Mouse (Mus musculus): ENCODE measurements around the gene Frmd8. TPM values are rescaled to one million over a fixed set of nuclear protein-coding genes. Genes with fewer than 3 reads are reported as not detected.

The Frmd8 gene
- polyA plus RNA-seq, 1 experiment from 2014 or later, result 15.8 TPM

DNA sequence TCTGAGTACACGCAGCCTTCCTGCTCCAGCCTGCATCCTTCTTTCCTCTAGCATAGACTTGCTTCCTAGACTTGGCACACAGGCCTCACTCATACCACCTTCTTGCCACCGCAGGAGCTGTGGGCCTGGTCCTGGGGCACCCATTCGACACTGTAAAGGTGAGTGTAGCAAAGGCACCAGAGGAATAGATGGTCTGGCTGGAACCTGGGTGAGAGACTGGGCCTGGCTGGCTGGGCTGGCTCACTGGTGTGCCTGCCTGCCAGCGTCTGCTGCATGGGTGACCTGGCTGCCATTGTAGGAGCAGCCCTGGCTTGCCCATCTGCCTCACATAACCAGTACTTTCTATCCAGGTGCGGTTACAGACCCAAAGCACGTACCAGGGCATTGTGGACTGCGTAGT lies 4.7 kb upstream of the Frmd8 start:
- H3K4me2 ChIP-seq (ENCODE audit: low read depth, low read length), result no peak overlapping the region
- ATAC-seq (replicated peaks; ENCODE audit: insufficient number of reproducible peaks, low FRiP score, low TSS enrichment, low read depth) (no peak), DNase-seq (ENCODE audit: low spot score) (no peak)
- no peaks in the 10 kb centered on the region for H3K9me3 ChIP-seq (replicated peaks; ENCODE audit: control insufficient read depth, low read length)
- H3K36me3 ChIP-seq (replicated peaks; ENCODE audit: control insufficient read depth, insufficient read depth, low read depth, low read length), result no peaks in the 10 kb centered on the region
- no peaks in the 10 kb centered on the region for H3K27me3 ChIP-seq (ENCODE audit: control insufficient read depth, insufficient read depth, low read length)
- no peak overlapping the region for H3K27ac ChIP-seq (replicated peaks; ENCODE audit: low read depth, low read length)
- no peaks in the 10 kb centered on the region for H3K4me1 ChIP-seq (ENCODE audit: control insufficient read depth, insufficient read depth, low read length)
- 94% methylated on average over 7 of the region's 7 CpGs for WGBS
- H3K9ac ChIP-seq (replicated peaks; ENCODE audit: low read length), result no peak overlapping the region; the same call in 1 of the 2 replicates
- H3K4me3 ChIP-seq (ENCODE audit: low read depth, low read length), result no peak overlapping the region

DNA sequence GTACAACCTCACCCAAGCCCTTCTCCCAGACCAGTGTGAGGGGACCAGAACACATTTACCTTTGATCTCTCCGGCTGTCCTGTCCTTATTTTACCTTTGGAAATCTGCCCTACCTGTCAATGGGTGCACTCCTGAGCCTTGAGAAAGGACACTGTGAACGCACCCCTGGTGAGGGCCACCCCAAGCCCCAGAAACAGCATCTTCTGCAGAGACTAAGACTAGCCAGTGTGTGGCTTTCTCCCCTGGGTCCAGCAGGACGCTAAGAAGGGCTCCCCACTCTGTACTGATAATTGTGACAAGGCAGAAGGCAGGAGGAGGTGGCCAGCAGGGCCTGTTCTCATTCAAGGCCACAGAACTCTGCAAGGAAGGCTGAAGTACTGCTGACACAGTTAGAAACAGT lies 3.8 kb upstream of the Frmd8 start:
- no peak overlapping the region for H3K4me3 ChIP-seq (ENCODE audit: low read depth, low read length)
- DNase-seq (ENCODE audit: low spot score) (no peak), ATAC-seq (replicated peaks; ENCODE audit: insufficient number of reproducible peaks, low FRiP score, low TSS enrichment, low read depth) (no peak)
- H3K9me3 ChIP-seq (replicated peaks; ENCODE audit: control insufficient read depth, low read length), result no peaks in the 10 kb centered on the region
- no peak overlapping the region for H3K9ac ChIP-seq (replicated peaks; ENCODE audit: low read length)
- H3K27ac ChIP-seq (replicated peaks; ENCODE audit: low read depth, low read length), result no peak overlapping the region
- 81% methylated on average over 3 of the region's 3 CpGs for WGBS
- no peaks in the 10 kb centered on the region for H3K36me3 ChIP-seq (replicated peaks; ENCODE audit: control insufficient read depth, insufficient read depth, low read depth, low read length)
- no peak overlapping the region for H3K4me2 ChIP-seq (ENCODE audit: low read depth, low read length)
- H3K27me3 ChIP-seq (ENCODE audit: control insufficient read depth, insufficient read depth, low read length), result no peaks in the 10 kb centered on the region
- no peaks in the 10 kb centered on the region for H3K4me1 ChIP-seq (ENCODE audit: control insufficient read depth, insufficient read depth, low read length)

GRCm38 (mm10) chr19:5878362-5878722 lies 3.3 kb upstream of the Frmd8 start:
- Histone ChIP-seq H3K4me2 (ENCODE audit: low read depth, low read length) (no peak overlapping the region), H3K27me3 (ENCODE audit: control insufficient read depth, insufficient read depth, low read length) (no peaks in the 10 kb centered on the region), H3K9ac (replicated peaks; ENCODE audit: low read length) (no peak overlapping the region), H3K9me3 (replicated peaks; ENCODE audit: control insufficient read depth, low read length) (no peaks in the 10 kb centered on the region), H3K4me1 (ENCODE audit: control insufficient read depth, insufficient read depth, low read length) (no peaks in the 10 kb centered on the region), H3K4me3 (ENCODE audit: low read depth, low read length) (no peak overlapping the region), H3K36me3 (replicated peaks; ENCODE audit: control insufficient read depth, insufficient read depth, low read depth, low read length) (no peaks in the 10 kb centered on the region), H3K27ac (replicated peaks; ENCODE audit: low read depth, low read length) (no peak overlapping the region)
- DNase-seq (ENCODE audit: low spot score) (no peak), ATAC-seq (replicated peaks; ENCODE audit: insufficient number of reproducible peaks, low FRiP score, low TSS enrichment, low read depth) (no peak)
- WGBS, result 76% methylated on average over 7 of the region's 7 CpGs

GRCm38 (mm10) chr19:5877618-5878361 lies 2.7 kb upstream of the Frmd8 start, which contains the start of gene Slc25a45:
Gene Slc25a45, plus strand, starts transcription at chr19:5877808.
- 37% methylated on average over 15 of the region's 15 CpGs for WGBS
- H3K4me3 ChIP-seq (ENCODE audit: low read depth, low read length), result no peak within 1 kb of the TSS
- no peak within 1 kb of the TSS for H3K9ac ChIP-seq (replicated peaks; ENCODE audit: low read length)
- H3K4me2 ChIP-seq (ENCODE audit: low read depth, low read length), result no peak within 1 kb of the TSS
- ATAC-seq (replicated peaks; ENCODE audit: insufficient number of reproducible peaks, low FRiP score, low TSS enrichment, low read depth), result peak; percentile 54; the same call in 1 of the 2 replicates
- no peak within 1 kb of the TSS for H3K27ac ChIP-seq (replicated peaks; ENCODE audit: low read depth, low read length)
- no peaks in the 10 kb centered on the region for H3K9me3 ChIP-seq (replicated peaks; ENCODE audit: control insufficient read depth, low read length)
- H3K27me3 ChIP-seq (ENCODE audit: control insufficient read depth, insufficient read depth, low read length), result no peaks in the 10 kb centered on the region
- H3K36me3 ChIP-seq (replicated peaks; ENCODE audit: control insufficient read depth, insufficient read depth, low read depth, low read length), result no peaks in the 10 kb centered on the region
- DNase-seq (ENCODE audit: low spot score), result peak; percentile 76
- H3K4me1 ChIP-seq (ENCODE audit: control insufficient read depth, insufficient read depth, low read length), result no peaks in the 10 kb centered on the region

GRCm38 (mm10) chr19:5874391-5874968 lies 594 bp downstream of the Frmd8 start:
- no peaks in the 10 kb centered on the region for H3K27me3 ChIP-seq (ENCODE audit: control insufficient read depth, insufficient read depth, low read length)
- peak overlapping the region; percentile 78 for H3K4me2 ChIP-seq (ENCODE audit: low read depth, low read length)
- 16% methylated on average over 13 of the region's 13 CpGs for WGBS
- H3K4me1 ChIP-seq (ENCODE audit: control insufficient read depth, insufficient read depth, low read length), result peaks cover 10% of the 10 kb centered on the region
- H3K27ac ChIP-seq (replicated peaks; ENCODE audit: low read depth, low read length), result 0 out of 2 replicates have a peak overlapping the region, but pooled peaks have one; percentile 13
- H3K9ac ChIP-seq (replicated peaks; ENCODE audit: low read length), result peak overlapping the region; percentile 81
- H3K36me3 ChIP-seq (replicated peaks; ENCODE audit: control insufficient read depth, insufficient read depth, low read depth, low read length), result no peaks in the 10 kb centered on the region; the same call in 1 of the 2 replicates
- ATAC-seq (replicated peaks; ENCODE audit: insufficient number of reproducible peaks, low FRiP score, low TSS enrichment, low read depth) (no peak), DNase-seq (ENCODE audit: low spot score) (no peak)
- H3K9me3 ChIP-seq (replicated peaks; ENCODE audit: control insufficient read depth, low read length), result no peaks in the 10 kb centered on the region
- peak overlapping the region; percentile 75 for H3K4me3 ChIP-seq (ENCODE audit: low read depth, low read length)

- H3K4me3 ChIP-seq (ENCODE audit: low read depth, low read length), result no peak overlapping the region
- H3K9ac ChIP-seq (replicated peaks; ENCODE audit: low read length), result no peak overlapping the region; the same call in 1 of the 2 replicates
- no peak overlapping the region for H3K27ac ChIP-seq (replicated peaks; ENCODE audit: low read depth, low read length)
- DNase-seq (ENCODE audit: low spot score) (no peak), ATAC-seq (replicated peaks; ENCODE audit: insufficient number of reproducible peaks, low FRiP score, low TSS enrichment, low read depth) (no peak)
- H3K4me1 ChIP-seq (ENCODE audit: control insufficient read depth, insufficient read depth, low read length), result peaks cover 10% of the 10 kb centered on the region
- no peaks in the 10 kb centered on the region for H3K27me3 ChIP-seq (ENCODE audit: control insufficient read depth, insufficient read depth, low read length)
- H3K36me3 ChIP-seq (replicated peaks; ENCODE audit: control insufficient read depth, insufficient read depth, low read depth, low read length), result no peaks in the 10 kb centered on the region; the same call in 1 of the 2 replicates
- no peaks in the 10 kb centered on the region for H3K9me3 ChIP-seq (replicated peaks; ENCODE audit: control insufficient read depth, low read length)
- 87% methylated on average over 19 of the region's 19 CpGs for WGBS
- no peak overlapping the region for H3K4me2 ChIP-seq (ENCODE audit: low read depth, low read length)
These were observed 2.0 kb downstream of the Frmd8 start for GRCm38 (mm10) chr19:5872931-5873556.

- H3K4me3 ChIP-seq (ENCODE audit: low read depth, low read length), result no peak overlapping the region
- no peak overlapping the region for H3K4me2 ChIP-seq (ENCODE audit: low read depth, low read length)
- H3K4me1 ChIP-seq (ENCODE audit: control insufficient read depth, insufficient read depth, low read length), result peaks cover 10% of the 10 kb centered on the region
- WGBS, result 87% methylated on average over 4 of the region's 4 CpGs
- no peaks in the 10 kb centered on the region; the same call in 1 of the 2 replicates for H3K36me3 ChIP-seq (replicated peaks; ENCODE audit: control insufficient read depth, insufficient read depth, low read depth, low read length)
- H3K9ac ChIP-seq (replicated peaks; ENCODE audit: low read length), result no peak overlapping the region
- H3K27me3 ChIP-seq (ENCODE audit: control insufficient read depth, insufficient read depth, low read length), result no peaks in the 10 kb centered on the region
- ATAC-seq (replicated peaks; ENCODE audit: insufficient number of reproducible peaks, low FRiP score, low TSS enrichment, low read depth) (no peak), DNase-seq (ENCODE audit: low spot score) (no peak)
- no peaks in the 10 kb centered on the region for H3K9me3 ChIP-seq (replicated peaks; ENCODE audit: control insufficient read depth, low read length)
- no peak overlapping the region for H3K27ac ChIP-seq (replicated peaks; ENCODE audit: low read depth, low read length)
These were observed 2.5 kb downstream of the Frmd8 start for GRCm38 (mm10) chr19:5872528-5872927.

- no peaks in the 10 kb centered on the region; the same call in 1 of the 2 replicates for H3K36me3 ChIP-seq (replicated peaks; ENCODE audit: control insufficient read depth, insufficient read depth, low read depth, low read length)
- 41% methylated on average over 6 of the region's 6 CpGs for WGBS
- peak overlapping the region; percentile 16; the same call in 1 of the 2 replicates for H3K4me2 ChIP-seq (ENCODE audit: low read depth, low read length)
These were observed 3.4 kb downstream of the Frmd8 start for GRCm38 (mm10) chr19:5871683-5872082.

More at GRCm38 (mm10) chr19:5871683-5872082, 3.4 kb downstream of the Frmd8 start:
- Histone ChIP-seq H3K9ac (replicated peaks; ENCODE audit: low read length) (peak overlapping the region; percentile 44; the same call in 1 of the 2 replicates), H3K4me1 (ENCODE audit: control insufficient read depth, insufficient read depth, low read length) (peaks cover 10% of the 10 kb centered on the region), H3K9me3 (replicated peaks; ENCODE audit: control insufficient read depth, low read length) (no peaks in the 10 kb centered on the region), H3K4me3 (ENCODE audit: low read depth, low read length) (no peak overlapping the region), H3K27ac (replicated peaks; ENCODE audit: low read depth, low read length) (peak overlapping the region; percentile 76), H3K27me3 (ENCODE audit: control insufficient read depth, insufficient read depth, low read length) (no peaks in the 10 kb centered on the region)
- no peak for ATAC-seq (replicated peaks; ENCODE audit: insufficient number of reproducible peaks, low FRiP score, low TSS enrichment, low read depth)
- DNase-seq (ENCODE audit: low spot score), result peak; percentile 9

Data from embryonic facial prominence, embryonic 11.5 days (tissue).